Mouse (Mus musculus) thymus, adult 2 months (tissue): ENCODE measurements around the gene C2cd3. TPM values are rescaled to one million over a fixed set of nuclear protein-coding genes. Genes with fewer than 3 reads are reported as not detected.
A peak's percentile ranks its signal among the peaks of the same experiment; 100 is the strongest.

ENCODE experiments used
- DNase-seq: peaks from one replicate; pipeline ENCODE4 v3.0.0; 2021
- H3K27ac ChIP-seq: fragments of 200-500 bp; 2 replicates; pipeline ENCODE4 v1.5.1; 2012; ENCODE audit warnings: low read length, control low read depth; ENCODE audit not compliant: control insufficient read depth, insufficient read depth
- H3K27me3 ChIP-seq: fragments of 200-500 bp; 2 replicates; pipeline ENCODE4 v1.6.1; 2012; ENCODE audit warnings: mild to moderate bottlenecking, low read length, moderate library complexity, mixed read lengths; ENCODE audit not compliant: control insufficient read depth, insufficient read depth
- H3K36me3 ChIP-seq: fragments of 200-500 bp; 2 replicates; pipeline ENCODE4 v1.6.1; 2012; ENCODE audit warnings: mild to moderate bottlenecking, low read length, moderate library complexity; ENCODE audit not compliant: control insufficient read depth, insufficient read depth
- H3K4me1 ChIP-seq: fragments of 200-500 bp; replicated peaks from 2 replicates; pipeline ENCODE4 v1.6.1; 2012; ENCODE audit warnings: low read length; ENCODE audit not compliant: control insufficient read depth, insufficient read depth
- H3K4me3 ChIP-seq: fragments of 200-500 bp; 2 replicates; pipeline ENCODE4 v1.5.1; 2012; ENCODE audit warnings: mild to moderate bottlenecking, low read length, control low read depth, moderate library complexity; ENCODE audit not compliant: control insufficient read depth, insufficient read depth
- CTCF ChIP-seq: fragments of 200-500 bp; IDR thresholded peaks from 2 replicates; pipeline ENCODE4 v1.5.1; 2012; ENCODE audit warnings: mild to moderate bottlenecking, control low read depth, low read length, moderate library complexity, borderline replicate concordance; ENCODE audit not compliant: control insufficient read depth, poor library complexity, insufficient read depth; ENCODE audit errors: extremely low read depth
- POLR2A ChIP-seq: fragments of 200-500 bp; IDR thresholded peaks from 2 replicates; pipeline ENCODE4 v1.6.1; 2012; ENCODE audit warnings: mild to moderate bottlenecking, low read length, control low read depth, moderate library complexity; ENCODE audit not compliant: control insufficient read depth, poor library complexity, insufficient read depth; ENCODE audit errors: extremely low read depth
- WGBS: fragments of 180-500 bp; shearing (Covaris S2); methylation state at CpG from one replicate; pipeline ENCODE4 v1.1.7; 2018; 5-methylcytosine and 5-hydroxymethylcytosine counted together
- polyA plus RNA-seq: library from polyadenylated mRNA; depleted of rRNA; stranded (reverse); fragments of >200 nt; gene quantifications from 2 replicates; pipeline ENCODE4 v1.2.3, GENCODE M21; 2012

C2cd3 gene
- polyA plus RNA-seq, 1 experiment = 52.2 TPM

- no peak for TF ChIP-seq POLR2A
- no peak for DNase-seq
- Histone ChIP-seq H3K4me3 (no peak overlapping the region), H3K4me1 (no peaks in the 10 kb centered on the region), H3K27ac (no peak overlapping the region), H3K36me3 (peaks cover 53% of the 10 kb centered on the region), H3K27me3 (no peaks in the 10 kb centered on the region)
- WGBS = 95% methylated on average over 4 of the region's 4 CpGs
Measured at GRCm38 (mm10) chr7:100400899-100401539, 29.0 kb downstream of the C2cd3 start.

DNA sequence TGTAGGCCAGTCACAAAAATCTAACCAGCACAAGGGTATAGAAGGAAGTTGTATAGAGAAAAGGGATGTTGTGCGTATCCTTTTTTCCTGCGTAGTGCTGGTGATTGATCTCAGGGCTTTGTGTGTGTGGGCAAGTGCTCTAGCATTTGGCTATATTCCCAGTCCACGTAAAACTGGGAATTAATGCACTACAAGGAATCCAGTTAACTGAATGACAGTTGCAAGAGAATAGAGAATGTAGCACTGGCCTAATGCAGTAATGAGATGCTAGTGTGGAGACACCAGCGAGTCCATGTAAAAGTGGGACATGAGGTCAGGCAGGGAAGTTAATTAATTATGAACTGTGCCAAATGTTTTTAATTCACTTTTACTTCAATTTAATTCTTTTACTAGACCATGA is 30.7 kb downstream of the C2cd3 start:
- H3K27ac ChIP-seq = no peak overlapping the region
- H3K36me3 ChIP-seq = peaks cover 61% of the 10 kb centered on the region
- TF ChIP-seq CTCF (no peak), POLR2A (no peak)
- H3K4me1 ChIP-seq = no peaks in the 10 kb centered on the region
- DNase-seq = no peak
- WGBS = 97% methylated on average over 4 of the region's 4 CpGs
- no peak overlapping the region for H3K4me3 ChIP-seq
- H3K27me3 ChIP-seq = no peaks in the 10 kb centered on the region

GRCm38 (mm10) chr7:100407677-100408076 is 35.6 kb downstream of the C2cd3 start:
- H3K27ac ChIP-seq = no peak overlapping the region
- H3K4me3 ChIP-seq = no peak overlapping the region
- 97% methylated on average over 5 of the region's 5 CpGs for WGBS
- TF ChIP-seq CTCF = no peak
- no peak for TF ChIP-seq POLR2A
- H3K4me1 ChIP-seq = no peaks in the 10 kb centered on the region
- DNase-seq = no peak
- H3K36me3 ChIP-seq = peaks cover 76% of the 10 kb centered on the region
- H3K27me3 ChIP-seq = no peaks in the 10 kb centered on the region

GRCm38 (mm10) chr7:100408684-100409083 is 36.7 kb downstream of the C2cd3 start:
- no peak for TF ChIP-seq POLR2A
- TF ChIP-seq CTCF = no peak
- DNase-seq = no peak
- no peaks in the 10 kb centered on the region for H3K27me3 ChIP-seq
- H3K4me1 ChIP-seq = no peaks in the 10 kb centered on the region
- H3K36me3 ChIP-seq = peaks cover 77% of the 10 kb centered on the region
- no peak overlapping the region for H3K27ac ChIP-seq
- over 99% methylated on average over 4 of the region's 4 CpGs for WGBS
- H3K4me3 ChIP-seq = no peak overlapping the region

GRCm38 (mm10) chr7:100425795-100426194 is 53.8 kb downstream of the C2cd3 start:
- no peak overlapping the region for H3K4me3 ChIP-seq
- no peak for DNase-seq
- TF ChIP-seq CTCF (no peak), POLR2A (no peak)
- no peaks in the 10 kb centered on the region for H3K27me3 ChIP-seq
- H3K4me1 ChIP-seq = no peaks in the 10 kb centered on the region
- H3K27ac ChIP-seq = no peak overlapping the region
- H3K36me3 ChIP-seq = peaks cover 62% of the 10 kb centered on the region
- 96% methylated on average over 3 of the region's 3 CpGs for WGBS

DNA sequence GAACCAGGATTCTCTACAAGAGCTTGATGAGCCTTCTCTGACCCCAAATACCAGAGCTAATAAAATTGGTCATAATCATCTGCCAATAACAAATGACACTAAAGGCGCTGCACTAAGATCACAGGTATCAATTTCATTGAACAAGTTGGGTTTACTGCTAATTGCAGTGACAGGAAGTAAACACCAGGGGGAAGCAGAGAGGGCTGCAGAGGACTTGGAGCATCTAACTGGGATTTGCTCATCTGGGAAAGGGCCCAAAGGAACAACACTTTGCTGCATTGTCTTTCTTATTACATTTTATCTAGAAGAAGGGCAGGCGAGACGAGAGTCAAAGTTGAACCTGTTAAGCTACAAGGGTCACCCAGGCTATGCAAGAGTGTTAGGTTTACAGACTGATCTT is 57.1 kb downstream of the C2cd3 start:
- DNase-seq = peak; percentile 47
- Histone ChIP-seq H3K4me3 (no peak overlapping the region), H3K36me3 (peaks cover 62% of the 10 kb centered on the region), H3K27me3 (no peaks in the 10 kb centered on the region), H3K27ac (no peak overlapping the region), H3K4me1 (no peaks in the 10 kb centered on the region)
- WGBS = 93% methylated on average over 3 of the region's 3 CpGs
- TF ChIP-seq POLR2A (no peak), CTCF (no peak)

- 88% methylated on average over 11 of the region's 11 CpGs for WGBS
- Histone ChIP-seq H3K27me3 (no peaks in the 10 kb centered on the region), H3K4me3 (no peak overlapping the region), H3K27ac (no peak overlapping the region), H3K36me3 (peaks cover 57% of the 10 kb centered on the region), H3K4me1 (no peaks in the 10 kb centered on the region)
- no peak for TF ChIP-seq POLR2A
- TF ChIP-seq CTCF = no peak
- DNase-seq = no peak
Measured at GRCm38 (mm10) chr7:100429911-100430310, 57.9 kb downstream of the C2cd3 start.
